Mouse (Mus musculus) heart, embryonic 13.5 days (tissue): ENCODE data around the gene Hectd3. TPM values are rescaled to one million over a fixed set of nuclear protein-coding genes. Genes with fewer than 3 reads are reported as not detected.

ENCODE experiments used
- polyA plus RNA-seq: library from polyadenylated mRNA; unstranded; fragments of >200 nt; fragmentation: Nextera tagmentation; extraction: Ambion mirVana; gene quantifications from 2 replicates; pipeline ENCODE4 v1.2.1, GENCODE M21; 2015

The Hectd3 gene
- polyA plus RNA-seq, 1 experiment from 2014 or later = 5.1 TPM

Other genes with a start within 250 kb of the Hectd3 start
- 19.8 and 21.1 TPM in 2 replicates for gene Toe1, start 187.7 kb upstream of the Hectd3 start, polyA plus RNA-seq
- gene Mutyh, start 187.6 kb upstream of the Hectd3 start, polyA plus RNA-seq = 7.8 and 8.5 TPM in 2 replicates
- 0.70 and 1.0 TPM in 2 replicates for gene Hpdl, start 173.6 kb upstream of the Hectd3 start, polyA plus RNA-seq
- gene Zswim5, start 117.9 kb upstream of the Hectd3 start, polyA plus RNA-seq = 0.43 and 0.66 TPM in 2 replicates
- 88.9 and 99.1 TPM in 2 replicates for gene Urod, start 904 bp upstream of the Hectd3 start, polyA plus RNA-seq
- 25.4 and 25.5 TPM in 2 replicates for gene Eif2b3, start 24.1 kb downstream of the Hectd3 start, polyA plus RNA-seq
- 3.1 and 3.6 TPM in 2 replicates for gene Ptch2, start 100.8 kb downstream of the Hectd3 start, polyA plus RNA-seq
- gene Btbd19, start 130.4 kb downstream of the Hectd3 start, polyA plus RNA-seq = 2.8 and 3.1 TPM in 2 replicates
- gene Tctex1d4, start 131.5 kb downstream of the Hectd3 start, polyA plus RNA-seq = not detected in 2 replicates
- 2.1 TPM in 2 replicates for gene Plk3, start 138.6 kb downstream of the Hectd3 start, polyA plus RNA-seq
- gene Rps8, start 160.9 kb downstream of the Hectd3 start, polyA plus RNA-seq = 616 and 654 TPM in 2 replicates
- gene Kif2c, start 187.3 kb downstream of the Hectd3 start, polyA plus RNA-seq = 42.0 and 44.2 TPM in 2 replicates